Mouse (Mus musculus): ENCODE results near the gene Col5a1. TPM values are rescaled to one million over a fixed set of nuclear protein-coding genes. Genes with fewer than 3 reads are reported as not detected.

Col5a1 gene
- polyA plus RNA-seq, 2 experiments = 6.2 to 6.8 TPM

- Histone ChIP-seq H3K4me3 (ENCODE audit: insufficient read depth in 1 of 2, low read depth in 2 of 2, low read length in 2 of 2) (no peak overlapping the region), H3K4me2 (ENCODE audit: low read depth) (no peak overlapping the region), H3K27ac (no peak overlapping the region), H3K27me3 (ENCODE audit: control insufficient read depth, insufficient read depth, low read length) (no peaks in the 10 kb centered on the region), H3K9me3 (ENCODE audit: control insufficient read depth, low read length) (no peaks in the 10 kb centered on the region), H3K36me3 (replicated peaks; ENCODE audit: control insufficient read depth, insufficient read depth, low read depth) (no peaks in the 10 kb centered on the region), H3K4me1 (replicated peaks; ENCODE audit: control insufficient read depth in 2 of 2, insufficient read depth in 2 of 2, low read length in 1 of 2) (no peaks in the 10 kb centered on the region), H3K9ac (replicated peaks) (no peak overlapping the region)
- WGBS (ENCODE audit: insufficient replicate concordance) = 49% methylated on average over 11 of the region's 11 CpGs
- no peak for DNase-seq (ENCODE audit: low read depth in 3 of 3, low spot score in 3 of 3)
- ATAC-seq (ENCODE audit: insufficient read depth) = no peak
- TF ChIP-seq CTCF (IDR thresholded peaks at IDR 0.05; ENCODE audit: low read depth) = no peak
- no peak for TF ChIP-seq EP300 (IDR thresholded peaks at IDR 0.05; ENCODE audit: low read depth)
Measured at GRCm38 (mm10) chr2:27934269-27934668, 48.0 kb downstream of the Col5a1 start.

GRCm38 (mm10) chr2:27934831-27935230 is 48.6 kb downstream of the Col5a1 start:
- no peaks in the 10 kb centered on the region for H3K9me3 ChIP-seq (ENCODE audit: control insufficient read depth, low read length)
- no peak overlapping the region for H3K4me2 ChIP-seq (ENCODE audit: low read depth)
- H3K4me1 ChIP-seq (replicated peaks; ENCODE audit: control insufficient read depth in 2 of 2, insufficient read depth in 2 of 2, low read length in 1 of 2) = no peaks in the 10 kb centered on the region
- H3K9ac ChIP-seq (replicated peaks) = no peak overlapping the region
- 53% methylated on average over 9 of the region's 9 CpGs for WGBS (ENCODE audit: insufficient replicate concordance)
- H3K4me3 ChIP-seq (ENCODE audit: insufficient read depth in 1 of 2, low read depth in 2 of 2, low read length in 2 of 2) = no peak overlapping the region
- H3K27ac ChIP-seq = no peak overlapping the region
- ATAC-seq (ENCODE audit: insufficient read depth) = no peak
- H3K27me3 ChIP-seq (ENCODE audit: control insufficient read depth, insufficient read depth, low read length) = no peaks in the 10 kb centered on the region
- DNase-seq (ENCODE audit: low read depth in 3 of 3, low spot score in 3 of 3) = no peak
- TF ChIP-seq EP300 (IDR thresholded peaks at IDR 0.05; ENCODE audit: low read depth) (no peak), CTCF (IDR thresholded peaks at IDR 0.05; ENCODE audit: low read depth) (no peak)
- H3K36me3 ChIP-seq (replicated peaks; ENCODE audit: control insufficient read depth, insufficient read depth, low read depth) = no peaks in the 10 kb centered on the region

- DNase-seq (ENCODE audit: low read depth in 3 of 3, low spot score in 3 of 3) (no peak), ATAC-seq (ENCODE audit: insufficient read depth) (no peak)
- no peaks in the 10 kb centered on the region for H3K9me3 ChIP-seq (ENCODE audit: control insufficient read depth, low read length)
- H3K4me2 ChIP-seq (ENCODE audit: low read depth) = no peak overlapping the region
- no peak overlapping the region for H3K27ac ChIP-seq
- no peaks in the 10 kb centered on the region for H3K36me3 ChIP-seq (replicated peaks; ENCODE audit: control insufficient read depth, insufficient read depth, low read depth)
- no peak overlapping the region for H3K9ac ChIP-seq (replicated peaks)
- no peaks in the 10 kb centered on the region for H3K4me1 ChIP-seq (replicated peaks; ENCODE audit: control insufficient read depth in 2 of 2, insufficient read depth in 2 of 2, low read length in 1 of 2)
- WGBS (ENCODE audit: insufficient replicate concordance) = 58% methylated on average over 2 of the region's 2 CpGs
- no peak for TF ChIP-seq EP300 (IDR thresholded peaks at IDR 0.05; ENCODE audit: low read depth)
- TF ChIP-seq CTCF (IDR thresholded peaks at IDR 0.05; ENCODE audit: low read depth) = no peak
- no peaks in the 10 kb centered on the region for H3K27me3 ChIP-seq (ENCODE audit: control insufficient read depth, insufficient read depth, low read length)
- no peak overlapping the region for H3K4me3 ChIP-seq (ENCODE audit: insufficient read depth in 1 of 2, low read depth in 2 of 2, low read length in 2 of 2)
Measured at GRCm38 (mm10) chr2:27935441-27935840, 49.2 kb downstream of the Col5a1 start.

DNA sequence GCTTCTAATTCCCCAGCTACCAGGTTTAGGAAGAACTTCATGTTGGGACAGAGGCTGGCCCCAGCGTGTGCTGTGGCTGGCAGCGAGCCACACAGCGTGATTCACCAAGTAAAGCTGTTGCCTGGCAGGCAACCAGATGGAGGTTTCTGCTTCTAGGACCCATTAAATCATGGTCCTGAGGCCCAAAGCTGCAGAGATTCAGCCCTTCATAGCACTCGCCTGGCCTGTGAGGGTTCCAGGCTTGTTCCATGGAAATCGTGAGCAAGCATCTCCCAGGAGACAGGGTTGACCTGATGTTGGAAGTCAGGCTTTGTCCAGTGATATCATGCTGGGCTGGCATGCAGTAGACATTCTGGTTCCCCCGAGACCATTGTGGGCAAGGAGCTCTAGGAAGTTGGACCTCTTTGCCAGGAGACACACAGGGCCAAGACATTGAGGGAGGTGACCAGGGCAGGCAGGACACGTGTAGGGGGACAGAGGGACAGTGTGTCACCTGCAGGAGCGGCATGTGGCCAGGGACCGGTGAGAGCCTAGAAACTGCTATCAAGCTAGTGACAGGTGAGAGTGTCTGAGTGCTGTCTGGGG is 50.5 kb downstream of the Col5a1 start:
- no peaks in the 10 kb centered on the region for H3K27me3 ChIP-seq (ENCODE audit: control insufficient read depth, insufficient read depth, low read length)
- no peak for DNase-seq (ENCODE audit: low read depth in 3 of 3, low spot score in 3 of 3)

GRCm38 (mm10) chr2:27939433-27939832 is 53.2 kb downstream of the Col5a1 start:
- H3K9me3 ChIP-seq (ENCODE audit: control insufficient read depth, low read length) = no peaks in the 10 kb centered on the region
- ATAC-seq (ENCODE audit: insufficient read depth) (no peak), DNase-seq (ENCODE audit: low read depth in 3 of 3, low spot score in 3 of 3) (no peak)
- 66% methylated on average over 4 of the region's 4 CpGs for WGBS (ENCODE audit: insufficient replicate concordance)
- H3K36me3 ChIP-seq (replicated peaks; ENCODE audit: control insufficient read depth, insufficient read depth, low read depth) = no peaks in the 10 kb centered on the region
- H3K4me3 ChIP-seq (ENCODE audit: insufficient read depth in 1 of 2, low read depth in 2 of 2, low read length in 2 of 2) = no peak overlapping the region
- TF ChIP-seq CTCF (IDR thresholded peaks at IDR 0.05; ENCODE audit: low read depth) (no peak), EP300 (IDR thresholded peaks at IDR 0.05; ENCODE audit: low read depth) (no peak)
- H3K4me2 ChIP-seq (ENCODE audit: low read depth) = no peak overlapping the region
- H3K27me3 ChIP-seq (ENCODE audit: control insufficient read depth, insufficient read depth, low read length) = no peaks in the 10 kb centered on the region
- H3K4me1 ChIP-seq (replicated peaks; ENCODE audit: control insufficient read depth in 2 of 2, insufficient read depth in 2 of 2, low read length in 1 of 2) = no peaks in the 10 kb centered on the region
- no peak overlapping the region for H3K9ac ChIP-seq (replicated peaks)
- no peak overlapping the region for H3K27ac ChIP-seq

More for the DNA sequence above, 50.5 kb downstream of the Col5a1 start:
- TF ChIP-seq CTCF (IDR thresholded peaks at IDR 0.05; ENCODE audit: low read depth) (no peak), EP300 (IDR thresholded peaks at IDR 0.05; ENCODE audit: low read depth) (no peak)
- no peak overlapping the region for H3K9ac ChIP-seq (replicated peaks)
- H3K36me3 ChIP-seq (replicated peaks; ENCODE audit: control insufficient read depth, insufficient read depth, low read depth) = no peaks in the 10 kb centered on the region
- H3K4me2 ChIP-seq (ENCODE audit: low read depth) = no peak overlapping the region
- no peaks in the 10 kb centered on the region for H3K4me1 ChIP-seq (replicated peaks; ENCODE audit: control insufficient read depth in 2 of 2, insufficient read depth in 2 of 2, low read length in 1 of 2)
- 59% methylated on average over 9 of the region's 9 CpGs for WGBS (ENCODE audit: insufficient replicate concordance)
- no peak overlapping the region for H3K4me3 ChIP-seq (ENCODE audit: insufficient read depth in 1 of 2, low read depth in 2 of 2, low read length in 2 of 2)
- H3K27ac ChIP-seq = no peak overlapping the region
- ATAC-seq (ENCODE audit: insufficient read depth) = no peak
- no peaks in the 10 kb centered on the region for H3K9me3 ChIP-seq (ENCODE audit: control insufficient read depth, low read length)
